Mouse (Mus musculus): Measurements from ENCODE around the gene 1700061G19Rik. TPM values are rescaled to one million over a fixed set of nuclear protein-coding genes. Genes with fewer than 3 reads are reported as not detected.
"Not testable (repeated sequence)": the region's sequence is repeated elsewhere in the genome, so short reads cannot be mapped to it uniquely, and the experiment has no call there.

The 1700061G19Rik gene
- total RNA-seq, 2 experiments from 2014 or later = 0.83 to 2.9 TPM

- no peak for DNase-seq (ENCODE audit: low spot score in 2 of 2)
Observed at GRCm38 (mm10) chr17:56870287-56870953, 4.9 kb upstream of the 1700061G19Rik start.

GRCm38 (mm10) chr17:56871767-56872166, 3.5 kb upstream of the 1700061G19Rik start:
- DNase-seq (ENCODE audit: low spot score in 2 of 2) = no peak

GRCm38 (mm10) chr17:56872512-56872911, 2.8 kb upstream of the 1700061G19Rik start:
- DNase-seq (ENCODE audit: low spot score in 2 of 2) = no peak

- DNase-seq (ENCODE audit: low spot score in 2 of 2) = no peak
Observed at GRCm38 (mm10) chr17:56874237-56874636, 1.0 kb upstream of the 1700061G19Rik start, which contains the start of gene Acsbg2. Gene Acsbg2 (minus strand): TSS chr17:56874447.

GRCm38 (mm10) chr17:56876465-56876864, 1.2 kb downstream of the 1700061G19Rik start:
- DNase-seq (ENCODE audit: low spot score in 2 of 2) = no peak

- DNase-seq (ENCODE audit: low spot score in 2 of 2) = no peak
Observed at GRCm38 (mm10) chr17:56876981-56877380, 1.7 kb downstream of the 1700061G19Rik start.

- DNase-seq (ENCODE audit: low spot score in 2 of 2) = no peak
Observed at GRCm38 (mm10) chr17:56877426-56877825, 2.1 kb downstream of the 1700061G19Rik start.

GRCm38 (mm10) chr17:56883612-56884011, 8.3 kb downstream of the 1700061G19Rik start:
- peak in 1 of 2 experiments; percentile 26 for DNase-seq (ENCODE audit: low spot score in 2 of 2)

GRCm38 (mm10) chr17:56884331-56884730, 9.1 kb downstream of the 1700061G19Rik start:
- DNase-seq (ENCODE audit: low spot score in 2 of 2) = no peak

- no peak for DNase-seq (ENCODE audit: low spot score in 2 of 2)
Observed at GRCm38 (mm10) chr17:56884809-56885208, 9.5 kb downstream of the 1700061G19Rik start.

- DNase-seq (ENCODE audit: low spot score in 2 of 2) = no peak
Observed at GRCm38 (mm10) chr17:56888050-56888449, 12.8 kb downstream of the 1700061G19Rik start.

- no peak for DNase-seq (ENCODE audit: low spot score in 2 of 2)
Observed at GRCm38 (mm10) chr17:56890018-56890417, 14.7 kb downstream of the 1700061G19Rik start.

- no peak for DNase-seq (ENCODE audit: low spot score in 2 of 2)
Observed at GRCm38 (mm10) chr17:56895368-56895918, 20.2 kb downstream of the 1700061G19Rik start.

- DNase-seq (ENCODE audit: low spot score in 2 of 2) = no peak
Observed at GRCm38 (mm10) chr17:56896513-56897129, 21.3 kb downstream of the 1700061G19Rik start.

GRCm38 (mm10) chr17:56897630-56898195, 22.4 kb downstream of the 1700061G19Rik start:
- peak; percentile 72 for DNase-seq (ENCODE audit: low spot score in 2 of 2)

- no peak for DNase-seq (ENCODE audit: low spot score in 2 of 2)
Observed at GRCm38 (mm10) chr17:56902698-56903097, 27.4 kb downstream of the 1700061G19Rik start.

- DNase-seq (ENCODE audit: low spot score in 2 of 2) = no peak
Observed at GRCm38 (mm10) chr17:56906166-56906565, 30.9 kb downstream of the 1700061G19Rik start.

- no peak for DNase-seq (ENCODE audit: low spot score in 2 of 2)
Observed at GRCm38 (mm10) chr17:56907096-56907495, 31.8 kb downstream of the 1700061G19Rik start.

GRCm38 (mm10) chr17:56907887-56908286, 32.6 kb downstream of the 1700061G19Rik start:
- no peak for DNase-seq (ENCODE audit: low spot score in 2 of 2)

- DNase-seq (ENCODE audit: low spot score in 2 of 2) = not testable (repeated sequence)
Observed at GRCm38 (mm10) chr17:56909764-56910163, 34.5 kb downstream of the 1700061G19Rik start.

GRCm38 (mm10) chr17:56913023-56913422, 37.7 kb downstream of the 1700061G19Rik start:
- no peak for DNase-seq (ENCODE audit: low spot score in 2 of 2)

- DNase-seq (ENCODE audit: low spot score in 2 of 2) = no peak
Observed at GRCm38 (mm10) chr17:56913444-56913843, 38.2 kb downstream of the 1700061G19Rik start.

Measured in adrenal gland, adult 18-20 months (tissue).